In the genomic region with DNA sequence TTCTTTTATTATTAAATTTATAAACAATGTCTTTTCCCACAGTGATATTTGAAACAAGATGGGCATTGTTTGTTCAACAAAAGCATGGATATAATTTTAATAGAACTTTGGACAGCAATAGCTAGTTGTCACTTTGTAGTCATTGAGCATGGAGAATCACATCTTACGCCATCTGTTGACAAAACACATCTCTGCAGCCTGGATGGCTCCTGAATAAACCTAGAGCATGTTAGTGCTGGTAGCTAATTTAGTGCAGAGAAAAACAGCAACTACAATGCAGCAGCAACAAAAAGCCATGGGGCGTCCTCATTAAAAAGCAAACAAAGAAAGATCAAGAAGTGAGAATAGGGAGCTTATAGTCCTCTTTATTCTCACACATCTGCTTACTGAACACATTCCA, we compare ENCODE assay signal across 22 mouse cellular contexts.
A peak's percentile ranks its signal among the peaks of the same experiment; 100 is the strongest.
DNase-seq lines count a peak whose midpoint lies in the region; ATAC-seq and TF ChIP-seq lines count a peak whose summit lies in the region.
"Had no signal": no experiment of that assay in that cellular context is flagged by ENCODE, and none has a peak within 500 bp of the region (broad histone marks: within the 10 kb centered on the region; RNA-seq: fewer than 3 reads in every experiment).

No protein-coding gene starts in this region.

- no peak overlapping the region for H3K4me3 ChIP-seq in forebrain, embryonic 14.5 days (ENCODE audit: low read depth, low read length)
- no peak overlapping the region for H3K4me3 ChIP-seq in forebrain, embryonic 15.5 days
- H3K4me3 ChIP-seq in midbrain, postnatal 0 days (ENCODE audit: low read depth, low read length), result no peak overlapping the region
- H3K4me3 ChIP-seq in midbrain, embryonic 10.5 days, result no peak overlapping the region
- H3K4me3 ChIP-seq: embryonic facial prominence, embryonic 10.5 days; heart, embryonic 10.5 days; liver, embryonic 15.5 days; neural tube, embryonic 12.5 days had no signal

- no peaks in the 10 kb centered on the region for H3K36me3 ChIP-seq in forebrain, embryonic 14.5 days (ENCODE audit: control insufficient read depth, insufficient read depth, low read length)
- no peaks in the 10 kb centered on the region for H3K36me3 ChIP-seq in forebrain, embryonic 15.5 days
- H3K36me3 ChIP-seq in midbrain, postnatal 0 days (ENCODE audit: insufficient read depth, low read length), result no peaks in the 10 kb centered on the region
- H3K36me3 ChIP-seq in midbrain, embryonic 10.5 days, result no peaks in the 10 kb centered on the region
- H3K36me3 ChIP-seq: embryonic facial prominence, embryonic 10.5 days; heart, embryonic 10.5 days; liver, embryonic 15.5 days; neural tube, embryonic 12.5 days had no signal

- ATAC-seq in forebrain, embryonic 14.5 days, result no peak
- ATAC-seq in forebrain, embryonic 15.5 days (replicated peaks), result no peak
- ATAC-seq in midbrain, postnatal 0 days (ENCODE audit: low FRiP score), result no peak
- ATAC-seq: hindbrain, embryonic 16.5 days; intestine, postnatal 0 days; lung, postnatal 0 days had no signal

- DNase-seq in forebrain, embryonic 14.5 days (ENCODE audit: low spot score), result peak; percentile 17
- DNase-seq in midbrain, postnatal 0 days (ENCODE audit: low spot score), result peak; percentile 23
- DNase-seq in midbrain, embryonic 10.5 days (ENCODE audit: low spot score), result no peak
- peak; percentile 10 for DNase-seq in R1 (ENCODE audit: low read depth, low spot score)
- peak; percentile 7 for DNase-seq in retina, postnatal 1 day
- DNase-seq in natural killer cell, adult 2 months (ENCODE audit: low spot score in 2 of 2), result no peak
- DNase-seq: adrenal gland, adult 8-10 months; cerebellum, adult 8-10 months; left cerebral cortex, postnatal 4 days; liver; thymus, adult 2 months; thymus, postnatal 4 days had no signal

- no peak overlapping the region for H3K4me2 ChIP-seq in forebrain, embryonic 14.5 days (ENCODE audit: low read length)
- H3K4me2 ChIP-seq in forebrain, embryonic 15.5 days (replicated peaks), result no peak overlapping the region
- H3K4me2 ChIP-seq in midbrain, postnatal 0 days (ENCODE audit: low read depth, low read length, poor library complexity, severe bottlenecking), result no peak overlapping the region
- H3K4me2 ChIP-seq: liver, embryonic 15.5 days; neural tube, embryonic 12.5 days had no signal

- H3K4me1 ChIP-seq in forebrain, embryonic 14.5 days (ENCODE audit: control insufficient read depth, insufficient read depth, low read length), result no peaks in the 10 kb centered on the region
- no peaks in the 10 kb centered on the region for H3K4me1 ChIP-seq in forebrain, embryonic 15.5 days
- H3K4me1 ChIP-seq in midbrain, postnatal 0 days (ENCODE audit: insufficient read depth, low read length), result no peaks in the 10 kb centered on the region
- no peaks in the 10 kb centered on the region for H3K4me1 ChIP-seq in midbrain, embryonic 10.5 days
- H3K4me1 ChIP-seq: embryonic facial prominence, embryonic 10.5 days; heart, embryonic 10.5 days; liver, embryonic 15.5 days; neural tube, embryonic 12.5 days had no signal

- WGBS in forebrain, embryonic 14.5 days, result 26% methylated on average over 2 of the region's 2 CpGs
- WGBS in forebrain, embryonic 15.5 days, result 21% methylated on average over 2 of the region's 2 CpGs
- 53% methylated on average over 2 of the region's 2 CpGs for WGBS in midbrain, postnatal 0 days
- WGBS in midbrain, embryonic 10.5 days, result 64% methylated on average over 2 of the region's 2 CpGs

- no peaks in the 10 kb centered on the region for H3K27me3 ChIP-seq in forebrain, embryonic 14.5 days (replicated peaks; ENCODE audit: control insufficient read depth, insufficient read depth, low read length)
- no peaks in the 10 kb centered on the region for H3K27me3 ChIP-seq in forebrain, embryonic 15.5 days
- no peaks in the 10 kb centered on the region for H3K27me3 ChIP-seq in midbrain, postnatal 0 days (ENCODE audit: insufficient read depth, low read length)
- H3K27me3 ChIP-seq in midbrain, embryonic 10.5 days (ENCODE audit: low read depth, poor library complexity, severe bottlenecking), result no peaks in the 10 kb centered on the region
- H3K27me3 ChIP-seq: liver, embryonic 15.5 days; neural tube, embryonic 12.5 days had no signal

- no peaks in the 10 kb centered on the region for H3K9me3 ChIP-seq in forebrain, embryonic 14.5 days (replicated peaks; ENCODE audit: control insufficient read depth, low read length)
- no peaks in the 10 kb centered on the region for H3K9me3 ChIP-seq in forebrain, embryonic 15.5 days
- no peaks in the 10 kb centered on the region for H3K9me3 ChIP-seq in midbrain, postnatal 0 days (ENCODE audit: low read length)
- no peaks in the 10 kb centered on the region for H3K9me3 ChIP-seq in midbrain, embryonic 10.5 days (replicated peaks)
- H3K9me3 ChIP-seq: embryonic facial prominence, embryonic 10.5 days; heart, embryonic 10.5 days; liver, embryonic 15.5 days; neural tube, embryonic 12.5 days had no signal

- H3K9ac ChIP-seq in forebrain, embryonic 14.5 days (ENCODE audit: low read length), result no peak overlapping the region
- H3K9ac ChIP-seq in forebrain, embryonic 15.5 days (replicated peaks), result no peak overlapping the region
- H3K9ac ChIP-seq in midbrain, postnatal 0 days (replicated peaks; ENCODE audit: low read length, poor library complexity, severe bottlenecking), result no peak overlapping the region
- H3K9ac ChIP-seq: liver, embryonic 15.5 days; neural tube, embryonic 12.5 days had no signal

- no peak overlapping the region for H3K27ac ChIP-seq in forebrain, embryonic 14.5 days (ENCODE audit: low read depth, low read length)
- H3K27ac ChIP-seq in forebrain, embryonic 15.5 days (replicated peaks), result no peak overlapping the region
- H3K27ac ChIP-seq in midbrain, postnatal 0 days (ENCODE audit: low read depth, low read length), result no peak overlapping the region
- H3K27ac ChIP-seq in midbrain, embryonic 10.5 days (replicated peaks), result no peak overlapping the region
- H3K27ac ChIP-seq: embryonic facial prominence, embryonic 10.5 days; heart, embryonic 10.5 days; liver, embryonic 15.5 days; macrophage; neural tube, embryonic 12.5 days; stomach, postnatal 0 days had no signal

- no peak for TF ChIP-seq CTCF in midbrain, postnatal 0 days (IDR thresholded peaks at IDR 0.05)

Comparison
In these comparisons a context has a peak if more than half of its experiments do, and no peak if none do; other contexts are left out.
1. DNase-seq: peak in forebrain, embryonic 14.5 days (single experiment), midbrain, postnatal 0 days (single experiment), R1 (single experiment) and retina, postnatal 1 day (single experiment); none in midbrain, embryonic 10.5 days (single experiment) and natural killer cell, adult 2 months (0 of 2).